ENCODE assay signal across 10 mouse cellular contexts in the genomic region with DNA sequence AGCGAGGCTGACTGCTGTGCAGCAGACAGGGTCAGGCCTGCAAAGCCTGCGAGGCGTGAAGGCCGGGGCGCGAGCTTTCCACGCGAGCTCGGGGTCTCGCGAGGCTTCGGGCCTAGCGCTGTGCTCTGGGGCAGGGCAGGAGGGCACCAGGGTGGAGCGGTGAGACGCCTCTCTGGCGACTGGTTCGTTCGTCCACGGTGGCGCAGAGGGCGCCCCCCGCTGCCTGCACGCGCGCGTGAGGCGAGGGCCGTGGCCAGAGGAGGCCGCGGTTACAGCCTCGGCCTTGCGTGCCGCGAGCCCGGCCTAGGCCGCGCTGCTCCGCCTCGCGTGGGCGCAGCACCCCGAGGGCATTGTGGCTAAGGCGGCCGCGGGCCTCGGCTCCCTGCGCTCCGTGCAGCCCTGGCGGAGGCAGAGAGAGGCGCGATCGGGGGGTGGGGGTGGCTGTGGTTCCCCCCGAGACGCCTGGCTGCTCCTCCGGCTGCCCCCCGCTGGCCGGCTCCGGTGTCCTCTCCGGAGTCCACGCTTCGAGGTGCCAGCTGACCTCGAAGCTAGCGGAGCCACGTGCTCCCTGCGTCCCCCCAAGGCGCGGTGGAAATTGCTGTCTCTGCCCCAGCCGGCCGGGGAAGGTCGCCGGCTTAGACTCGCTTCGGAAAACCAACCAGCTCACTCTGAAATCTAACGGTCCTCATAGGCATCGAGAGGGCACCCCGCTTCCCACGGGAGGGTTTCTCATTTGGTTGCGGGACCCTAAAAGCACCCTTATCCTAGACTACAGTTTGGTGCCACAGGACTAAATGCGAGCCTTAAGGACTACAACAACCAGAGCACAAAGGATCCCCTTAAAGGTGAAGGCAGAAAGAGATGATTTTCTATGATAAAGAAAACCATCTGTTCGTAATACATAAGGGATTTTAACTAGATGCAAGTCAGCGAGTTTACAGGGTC. TPM values are rescaled to one million over a fixed set of nuclear protein-coding genes. Genes with fewer than 3 reads are reported as not detected.
DNase-seq lines count a peak whose midpoint lies in the region; ATAC-seq and TF ChIP-seq lines count a peak whose summit lies in the region.
"Had no signal": no experiment of that assay in that cellular context is flagged by ENCODE, and none has a peak within 500 bp of the region (broad histone marks: within the 10 kb centered on the region; RNA-seq: fewer than 3 reads in every experiment).

No protein-coding gene starts in this region.

- no peak overlapping the region for H3K27ac ChIP-seq in ES-E14 (ENCODE audit: insufficient read depth, low read depth, low read length, poor library complexity, severe bottlenecking)
- no peak overlapping the region for H3K27ac ChIP-seq in forebrain, postnatal 0 days (ENCODE audit: low read depth, low read length)
- no peak overlapping the region for H3K27ac ChIP-seq in midbrain, embryonic 10.5 days (replicated peaks)

- peak; percentile 15; the same call in 1 of the 2 replicates for TF ChIP-seq CTCF in forebrain, postnatal 0 days (IDR thresholded peaks at IDR 0.05; ENCODE audit: low read depth)

- peak overlapping the region; percentile 23 to 58; a peak in 2 of 4 replicates for H3K4me3 ChIP-seq in ES-E14 (ENCODE audit: insufficient read depth in 1 of 2, low read depth in 1 of 2, low read length in 2 of 2, poor library complexity in 1 of 2, severe bottlenecking in 1 of 2)
- H3K4me3 ChIP-seq in forebrain, postnatal 0 days (ENCODE audit: low read depth, low read length), result no peak overlapping the region
- peak overlapping the region; percentile 31 for H3K4me3 ChIP-seq in midbrain, embryonic 10.5 days
- H3K4me3 ChIP-seq: myocyte had no signal

- no peaks in the 10 kb centered on the region for H3K36me3 ChIP-seq in ES-E14 (ENCODE audit: control insufficient read depth, insufficient read depth, low read length, poor library complexity, severe bottlenecking)
- no peaks in the 10 kb centered on the region for H3K36me3 ChIP-seq in forebrain, postnatal 0 days (ENCODE audit: insufficient read depth)
- no peaks in the 10 kb centered on the region for H3K36me3 ChIP-seq in midbrain, embryonic 10.5 days

- ATAC-seq in forebrain, postnatal 0 days, result peak; percentile 50; the same call in 1 of the 2 replicates

- H3K4me2 ChIP-seq in forebrain, postnatal 0 days (ENCODE audit: low read depth), result peak overlapping the region; percentile 29

- DNase-seq in gastrocnemius, postnatal 14 days, result peak; percentile 18
- no peak for DNase-seq in gastrocnemius, postnatal 25 days
- no peak for DNase-seq in ES-E14 (ENCODE audit: low read depth, low spot score)
- DNase-seq in forebrain, postnatal 0 days, result peak; percentile 36
- peak; percentile 56 for DNase-seq in midbrain, embryonic 10.5 days (ENCODE audit: low spot score)
- no peak for DNase-seq in right cerebral cortex, postnatal 25 days
- no peak for DNase-seq in ovary, postnatal 14 days (ENCODE audit: low spot score)
- no peak for DNase-seq in layer of hippocampus, postnatal 25 days (ENCODE audit: extremely low spot score in 1 of 2, low spot score in 1 of 2)

- in situ Hi-C loops in ES-E14 (cut with MboI; ENCODE audit: low sequenced_read_pairs in 2 of 2, unreplicated experiment in 2 of 2), result no loop called here

- no peaks in the 10 kb centered on the region for H3K9me3 ChIP-seq in ES-E14 (ENCODE audit: control insufficient read depth, insufficient read depth, low read depth, low read length)
- no peaks in the 10 kb centered on the region for H3K9me3 ChIP-seq in forebrain, postnatal 0 days (ENCODE audit: low read length)
- no peaks in the 10 kb centered on the region for H3K9me3 ChIP-seq in midbrain, embryonic 10.5 days (replicated peaks)

- peak overlapping the region; percentile 40; the same call in 1 of the 2 replicates for H3K9ac ChIP-seq in ES-E14 (ENCODE audit: insufficient read depth, low read depth, low read length, poor library complexity, severe bottlenecking)
- no peak overlapping the region for H3K9ac ChIP-seq in forebrain, postnatal 0 days

- intact Hi-C loops in gastrocnemius, postnatal 14 days (cut with DNase I; ENCODE audit: low total_unique reads), result no loop called here

- peaks cover 86% of the 10 kb centered on the region for H3K27me3 ChIP-seq in forebrain, postnatal 0 days (ENCODE audit: insufficient read depth, low read length)
- peaks cover 100% of the 10 kb centered on the region for H3K27me3 ChIP-seq in midbrain, embryonic 10.5 days (ENCODE audit: low read depth, poor library complexity, severe bottlenecking)
- H3K27me3 ChIP-seq: CH12.LX had no signal

- 9% methylated on average over 68 of the region's 81 CpGs for WGBS in forebrain, postnatal 0 days
- 1% methylated on average over 74 of the region's 81 CpGs for WGBS in midbrain, embryonic 10.5 days

- peaks cover 0 to 7% of the 10 kb centered on the region in 2 experiments; a peak in 1 of 4 replicates for H3K4me1 ChIP-seq in ES-E14 (ENCODE audit: control insufficient read depth in 2 of 2, insufficient read depth in 2 of 2, low read length in 2 of 2, poor library complexity in 1 of 2)
- H3K4me1 ChIP-seq in forebrain, postnatal 0 days (ENCODE audit: insufficient read depth), result peaks cover 3% of the 10 kb centered on the region; the same call in 1 of the 2 replicates
- peaks cover 27% of the 10 kb centered on the region for H3K4me1 ChIP-seq in midbrain, embryonic 10.5 days

TF ChIP-seq in ES-E14, 5 proteins besides CTCF, POLR2A, EP300 and RAD21:
- no peak for TF ChIP-seq ZC3H11A (IDR thresholded peaks at IDR 0.05; ENCODE audit: borderline replicate concordance, low read depth, low read length)
- TF ChIP-seq HCFC1 (IDR thresholded peaks at IDR 0.05; ENCODE audit: borderline replicate concordance, insufficient read depth, low read length), result no peak
- no peak for TF ChIP-seq MAFK (IDR thresholded peaks at IDR 0.05; ENCODE audit: insufficient read depth, low read depth, low read length)
- TF ChIP-seq CHD2 (IDR thresholded peaks at IDR 0.05; ENCODE audit: low read depth, low read length), result peak; percentile 78

RNA-seq across cellular contexts. Expression of gene Otp, which starts 10.2 kb away (rescaled TPM):
- not detected for total RNA-seq in gastrocnemius, postnatal 14 days (2021)
- not detected for total RNA-seq in gastrocnemius, postnatal 25 days (2021)
- total RNA-seq in ES-E14 (2012; rRNA removed), result not detected in 2 replicates
- 1.1 and 4.3 TPM in 2 replicates for total RNA-seq in forebrain, postnatal 0 days (2014; rRNA removed)
- polyA plus RNA-seq in forebrain, postnatal 0 days (2015; fragmentation: Nextera tagmentation; extraction: Ambion mirVana), result 0.57 and 1.5 TPM in 2 replicates
- polyA plus RNA-seq in midbrain, embryonic 10.5 days (2016; fragmentation: Nextera tagmentation; extraction: Ambion mirVana), result 0.77 and 1.5 TPM in 2 replicates
- total RNA-seq in layer of hippocampus, postnatal 25 days (2021), result not detected
- total RNA-seq: CH12.LX had no signal
- polyA plus RNA-seq: myocyte had no signal

Comparison
In these comparisons a context has a peak if more than half of its experiments do, and no peak if none do; other contexts are left out.
1. DNase-seq: peak in gastrocnemius, postnatal 14 days (single experiment), forebrain, postnatal 0 days (single experiment) and midbrain, embryonic 10.5 days (single experiment); none in gastrocnemius, postnatal 25 days (single experiment), ES-E14 (single experiment), right cerebral cortex, postnatal 25 days (single experiment), ovary, postnatal 14 days (single experiment) and layer of hippocampus, postnatal 25 days (0 of 2).